Mouse (Mus musculus) cortical plate, adult 2 months (tissue): Measurements from ENCODE around the gene Cdc25b. TPM values are rescaled to one million over a fixed set of nuclear protein-coding genes. Genes with fewer than 3 reads are reported as not detected.

Source experiments
- H3K27ac ChIP-seq: fragments of 200-500 bp; 2 replicates; pipeline ENCODE4 v1.5.1; 2012; ENCODE audit warnings: low read length, control low read depth, inconsistent platforms; ENCODE audit not compliant: insufficient read depth
- H3K4me1 ChIP-seq: fragments of 200-500 bp; 2 replicates; pipeline ENCODE4 v1.6.1; 2011; ENCODE audit warnings: low read length; ENCODE audit not compliant: control insufficient read depth, insufficient read depth
- H3K4me3 ChIP-seq: fragments of 200-500 bp; 2 replicates; pipeline ENCODE4 v1.5.1; 2011; ENCODE audit warnings: mild to moderate bottlenecking, low read length, control low read depth; ENCODE audit not compliant: insufficient read depth
- CTCF ChIP-seq: fragments of 200-500 bp; IDR thresholded peaks from 2 replicates; pipeline ENCODE4 v1.5.1; 2011; ENCODE audit warnings: mild to moderate bottlenecking, control low read depth, low read length; ENCODE audit not compliant: insufficient read depth; ENCODE audit errors: extremely low read depth
- POLR2A ChIP-seq: fragments of 200-500 bp; IDR thresholded peaks from 2 replicates; pipeline ENCODE4 v1.6.1; 2011; ENCODE audit warnings: mild to moderate bottlenecking, low read length, control low read depth; ENCODE audit not compliant: insufficient read depth; ENCODE audit errors: extremely low read depth
- polyA plus RNA-seq: library from polyadenylated mRNA; depleted of rRNA; stranded (reverse); fragments of >200 nt; gene quantifications from 2 replicates; pipeline ENCODE4 v1.2.3, GENCODE M21; 2012

The Cdc25b gene
- polyA plus RNA-seq, 1 experiment = 42.9 TPM

DNA sequence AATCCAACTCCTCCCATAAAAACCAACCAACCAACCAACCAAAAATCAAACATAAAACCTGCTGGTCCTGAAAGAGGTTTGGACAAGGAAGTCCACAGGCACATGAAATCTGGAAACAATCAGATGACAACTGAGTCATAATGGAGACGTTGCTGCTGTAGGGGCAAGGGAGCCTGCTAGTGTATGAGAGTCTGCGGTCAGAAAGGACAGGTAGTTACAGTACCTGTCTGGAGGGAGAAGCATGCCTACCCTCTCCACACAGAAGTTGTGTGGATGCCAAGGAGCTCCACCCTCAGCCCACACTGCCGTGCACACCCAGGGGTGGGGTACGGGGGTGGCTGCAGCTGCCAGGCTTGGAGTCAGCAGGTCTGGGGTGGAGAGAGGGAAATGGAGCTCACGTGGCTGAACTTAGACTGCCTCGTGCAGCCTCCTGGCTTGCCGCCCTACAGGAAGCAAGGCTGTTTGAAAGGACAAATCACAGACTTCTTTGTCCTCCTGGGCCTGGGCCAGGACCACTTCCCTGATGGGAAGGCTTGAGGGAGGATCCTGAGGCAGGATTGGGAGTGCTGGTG is 17.7 kb downstream of the Cdc25b start:
- TF ChIP-seq CTCF = no peak
- TF ChIP-seq POLR2A = no peak
- no peak overlapping the region for H3K4me3 ChIP-seq
- peak overlapping the region; percentile 46 for H3K27ac ChIP-seq
- no peaks in the 10 kb centered on the region for H3K4me1 ChIP-seq

DNA sequence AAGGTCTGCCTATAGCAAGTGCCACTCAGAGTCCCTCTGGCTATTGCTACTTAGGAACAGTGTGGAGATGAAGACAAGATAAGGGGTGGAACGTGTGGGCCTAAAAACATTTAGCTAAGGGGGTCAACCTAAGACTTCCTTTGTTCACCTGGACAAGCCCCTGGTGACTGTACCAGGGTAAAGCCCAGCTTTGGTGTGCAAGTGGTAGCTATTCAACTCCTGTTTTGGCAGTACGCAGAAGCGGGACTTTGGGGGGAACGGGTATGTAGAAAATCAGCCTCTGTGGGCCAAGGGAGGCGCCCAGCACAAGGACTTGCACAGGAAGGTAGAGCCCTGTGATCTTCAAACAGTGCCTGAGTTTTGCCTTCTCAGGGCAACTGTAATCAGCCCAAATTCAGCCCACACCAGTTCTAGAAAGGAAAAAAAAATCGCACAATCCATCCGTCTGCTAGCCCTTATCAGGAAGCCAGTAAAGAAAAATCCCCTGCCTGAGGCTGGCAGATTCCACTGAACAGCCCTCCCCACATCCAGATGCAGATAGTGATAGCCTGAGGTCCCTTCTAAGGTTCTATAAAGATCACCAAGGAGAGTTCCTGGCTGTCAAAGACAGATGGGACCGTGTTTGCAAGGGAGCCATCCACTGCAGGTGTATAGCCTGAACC is 18.9 kb downstream of the Cdc25b start:
- no peak overlapping the region for H3K4me3 ChIP-seq
- TF ChIP-seq CTCF (no peak), POLR2A (no peak)
- H3K4me1 ChIP-seq = no peaks in the 10 kb centered on the region; the same call in 1 of the 2 replicates
- H3K27ac ChIP-seq = no peak overlapping the region

GRCm38 (mm10) chr2:131206778-131207177 is 20.0 kb downstream of the Cdc25b start, which contains the start of gene Ap5s1:
TSS of gene Ap5s1 (plus strand) at chr2:131207078.
- TF ChIP-seq POLR2A (no peak), CTCF (no peak)
- no peak within 1 kb of the TSS for H3K27ac ChIP-seq
- peaks cover 3% of the 10 kb centered on the region for H3K4me1 ChIP-seq
- no peak within 1 kb of the TSS for H3K4me3 ChIP-seq

DNA sequence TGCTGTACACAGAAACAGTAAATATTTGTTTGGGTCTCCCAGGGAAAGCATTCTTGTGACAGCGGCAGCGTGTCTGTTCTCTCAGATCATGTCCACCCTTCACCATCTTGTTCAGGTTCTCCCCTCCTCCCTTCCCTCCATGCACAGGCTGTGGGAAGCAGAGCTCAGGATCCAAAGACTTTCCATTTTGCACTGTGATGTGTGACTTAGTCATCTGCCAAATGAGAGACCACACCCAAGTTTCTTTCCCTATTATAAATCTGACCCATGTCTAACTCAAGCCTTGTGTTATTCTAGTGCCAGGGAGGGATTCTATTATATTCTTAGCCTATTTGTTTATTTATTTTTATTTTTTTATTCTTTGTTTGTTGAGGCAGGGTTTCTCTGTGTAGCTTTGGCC is 21.6 kb downstream of the Cdc25b start:
- peaks cover 5% of the 10 kb centered on the region for H3K4me1 ChIP-seq
- H3K27ac ChIP-seq = no peak overlapping the region
- no peak for TF ChIP-seq POLR2A
- no peak for TF ChIP-seq CTCF

DNA sequence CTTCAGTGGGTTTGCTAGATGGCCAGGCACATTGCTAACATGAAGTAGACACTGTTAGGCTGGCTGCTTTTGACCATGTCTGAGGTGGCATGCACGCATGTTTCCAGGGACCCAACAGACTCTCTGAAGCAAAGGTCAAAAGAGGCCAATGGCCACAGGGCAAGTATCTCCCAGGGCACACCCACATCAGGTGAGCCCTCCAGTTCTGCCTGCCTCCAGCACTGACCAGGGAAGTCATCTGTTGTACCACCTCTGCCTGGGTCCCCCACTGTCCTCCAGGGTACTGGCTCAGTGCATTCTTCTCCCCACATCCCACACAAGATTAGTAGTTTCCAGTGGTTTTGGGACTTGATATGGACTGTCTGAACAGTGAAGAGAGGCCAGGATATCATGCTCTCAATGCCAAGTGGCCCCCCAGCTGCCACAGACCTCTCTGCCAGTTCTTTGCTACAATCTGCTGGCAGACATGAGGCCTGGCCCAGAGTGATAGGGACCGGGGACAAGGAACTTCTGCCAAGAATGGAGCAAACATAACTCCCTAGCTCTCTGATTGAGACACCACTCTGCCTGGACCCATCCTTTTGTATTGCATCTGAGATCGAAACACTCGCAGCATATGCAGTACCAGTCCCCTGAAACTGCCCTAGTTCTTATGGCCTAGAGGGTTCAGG is 22.5 kb downstream of the Cdc25b start:
- H3K4me3 ChIP-seq = peak overlapping the region; percentile 86; the same call in 1 of the 2 replicates

More for the DNA sequence above, 21.6 kb downstream of the Cdc25b start:
- no peak overlapping the region for H3K4me3 ChIP-seq

GRCm38 (mm10) chr2:131209969-131210792 is 23.4 kb downstream of the Cdc25b start:
- TF ChIP-seq POLR2A (peak; percentile 95), CTCF (peak; percentile 58)

More for the DNA sequence above, 22.5 kb downstream of the Cdc25b start:
- Histone ChIP-seq H3K4me1 (peaks cover 5% of the 10 kb centered on the region), H3K27ac (peak overlapping the region; percentile 98; the same call in 1 of the 2 replicates)
- TF ChIP-seq POLR2A (no peak), CTCF (no peak)

DNA sequence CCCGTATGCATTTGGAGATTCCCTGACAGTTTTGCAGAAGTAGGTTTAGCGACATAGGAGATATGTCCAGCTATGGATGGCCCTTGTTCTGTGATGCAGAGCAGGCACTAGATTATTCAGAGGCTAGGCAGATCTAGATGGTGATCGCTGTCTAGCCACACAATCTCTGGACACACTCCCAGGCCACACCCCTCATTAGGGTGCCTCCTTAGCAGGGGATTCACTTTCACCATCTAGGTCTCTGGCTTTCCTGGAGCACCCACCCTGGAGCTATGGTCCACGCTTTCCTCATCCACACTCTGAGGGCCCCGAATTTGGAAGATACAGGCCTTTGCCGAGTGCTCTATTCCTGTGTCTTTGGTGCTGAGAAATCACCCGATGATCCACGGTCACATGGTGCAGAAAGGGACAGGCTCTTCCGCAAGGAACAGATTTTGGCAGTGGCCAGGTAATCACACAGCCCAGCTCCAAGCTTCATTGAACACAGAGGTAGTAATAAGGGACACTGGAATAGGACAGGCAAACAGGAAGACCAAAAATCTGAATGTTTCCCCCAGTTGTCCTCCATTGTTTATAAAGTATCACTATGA is 24.4 kb downstream of the Cdc25b start:
- TF ChIP-seq CTCF (no peak), POLR2A (no peak)
- H3K4me3 ChIP-seq = peak overlapping the region; percentile 86
- H3K4me1 ChIP-seq = peaks cover 5% of the 10 kb centered on the region
- peak overlapping the region; percentile 8; the same call in 1 of the 2 replicates for H3K27ac ChIP-seq

More at GRCm38 (mm10) chr2:131209969-131210792, 23.4 kb downstream of the Cdc25b start:
- H3K4me1 ChIP-seq = peaks cover 5% of the 10 kb centered on the region
- H3K4me3 ChIP-seq = peak overlapping the region; percentile 86
- peak overlapping the region; percentile 98 for H3K27ac ChIP-seq

- Histone ChIP-seq H3K27ac (no peak overlapping the region), H3K4me3 (no peak overlapping the region), H3K4me1 (peaks cover 5% of the 10 kb centered on the region)
- no peak for TF ChIP-seq CTCF
- TF ChIP-seq POLR2A = no peak
Observed at GRCm38 (mm10) chr2:131213773-131214172, 27.0 kb downstream of the Cdc25b start.
